Mouse (Mus musculus) embryo, embryonic 11 days (tissue): Measurements from ENCODE around the gene Psmd9.
A peak's percentile ranks its signal among the peaks of the same experiment; 100 is the strongest.

Source experiments
- DNase-seq: peaks from one replicate; pipeline ENCODE4 v3.0.0-alpha.2; 2015

Gene Psmd9

DNA sequence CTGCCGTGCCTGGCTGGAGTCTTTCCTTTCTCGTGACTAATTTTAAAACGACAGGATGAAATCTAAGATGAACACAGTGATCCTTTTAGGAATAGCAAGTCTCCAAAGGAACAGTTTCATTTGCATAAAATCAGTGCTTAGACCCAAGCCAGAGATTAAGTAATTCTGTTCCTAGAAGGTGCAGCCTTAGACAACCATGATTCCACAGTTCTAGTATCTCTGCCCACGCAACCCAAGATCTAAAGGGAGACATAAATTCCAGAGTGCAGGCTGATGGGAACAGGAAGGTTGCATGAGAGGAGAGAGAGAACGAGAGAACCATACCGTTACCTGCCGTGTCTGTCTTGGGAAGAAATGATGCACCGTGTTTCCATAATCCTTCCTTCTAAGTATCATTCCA is 91.5 kb downstream of the Psmd9 start:
- no peak for DNase-seq

DNA sequence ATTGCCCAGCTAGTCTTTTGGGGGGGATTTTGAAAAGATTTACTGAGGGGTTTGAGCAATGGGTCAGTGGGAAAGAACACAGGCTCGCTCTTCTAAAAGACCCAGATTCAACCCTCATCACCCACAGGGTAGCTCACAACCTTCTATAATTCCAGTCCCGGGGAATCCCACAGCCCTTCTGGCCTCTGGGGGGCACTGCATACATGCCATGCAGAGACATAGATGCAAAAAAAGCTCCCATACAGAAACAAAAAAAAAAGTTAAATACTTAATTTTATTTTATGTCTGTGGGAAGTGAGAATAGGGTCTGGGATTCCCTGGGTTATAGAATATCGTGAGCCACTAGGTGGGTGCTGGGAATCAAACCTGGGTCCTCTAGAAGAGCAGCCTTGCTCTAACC is 97.7 kb downstream of the Psmd9 start:
- no peak for DNase-seq

DNA sequence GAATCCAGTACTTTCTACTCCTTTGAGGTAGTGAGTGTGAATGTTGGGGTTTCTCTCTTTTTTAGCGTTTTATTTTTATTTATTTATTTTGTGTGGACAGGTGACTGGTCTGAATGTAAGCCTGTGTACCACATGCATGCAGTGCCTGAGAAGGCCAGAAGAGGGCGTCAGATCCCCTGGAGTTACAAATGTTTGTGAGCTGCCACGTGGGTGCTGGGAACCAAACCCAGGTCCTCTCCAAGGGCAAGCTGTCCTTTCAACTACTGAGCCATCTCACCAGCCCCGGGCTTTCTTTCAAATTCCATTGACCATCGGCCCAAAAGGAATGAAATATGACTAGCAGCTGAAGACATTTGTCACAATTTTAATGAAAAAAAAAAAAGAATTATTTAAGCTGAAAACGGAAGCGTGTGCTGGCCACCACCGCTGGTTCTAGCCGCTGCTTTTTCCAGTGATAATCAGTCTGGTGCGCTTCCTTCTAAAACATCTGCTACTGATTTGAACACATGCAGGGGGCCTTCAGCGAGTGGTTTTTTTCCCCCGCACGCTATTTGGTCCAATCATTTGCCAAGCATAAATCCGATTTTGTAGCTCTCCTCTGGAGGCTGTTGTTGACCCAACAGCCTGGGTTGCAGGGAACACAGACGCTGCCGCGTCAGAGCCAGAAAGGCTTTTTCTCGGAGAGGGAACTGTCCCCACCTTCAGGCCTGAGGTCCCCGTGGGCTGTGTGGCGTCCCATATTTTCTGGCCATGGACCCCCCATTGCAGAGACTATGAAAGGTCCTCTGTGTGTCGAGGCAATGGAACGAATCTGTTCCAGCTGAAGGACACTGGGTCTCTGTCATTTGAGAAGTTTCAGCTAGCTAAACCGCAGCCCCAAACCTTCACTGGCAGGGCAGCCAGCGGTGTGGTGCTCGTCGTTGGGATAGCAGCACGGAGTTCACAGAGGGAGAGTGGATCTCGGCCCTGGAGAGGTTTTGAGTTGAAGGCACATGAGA is 99.6 kb downstream of the Psmd9 start:
- DNase-seq = peak; percentile 31

DNA sequence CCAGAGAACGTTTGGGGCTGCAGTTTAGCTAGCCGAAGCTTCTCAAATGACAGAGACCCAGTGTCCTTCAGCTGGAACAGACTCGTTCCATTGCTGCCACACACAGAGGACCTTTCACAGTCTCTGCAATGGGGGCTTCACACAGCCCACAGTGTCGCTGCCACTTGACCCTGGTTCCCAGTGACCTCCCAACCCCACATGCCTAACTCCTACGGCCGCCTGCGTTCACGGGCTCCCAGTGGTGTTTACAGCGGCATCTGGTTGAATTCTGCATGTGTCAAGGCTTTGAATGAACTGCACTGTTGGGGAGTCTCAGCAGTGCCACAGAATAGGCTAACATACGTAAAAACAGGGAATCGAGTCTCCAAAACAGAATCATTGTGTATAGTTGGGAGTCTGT is 101.7 kb downstream of the Psmd9 start:
- peak; percentile 24 for DNase-seq

DNA sequence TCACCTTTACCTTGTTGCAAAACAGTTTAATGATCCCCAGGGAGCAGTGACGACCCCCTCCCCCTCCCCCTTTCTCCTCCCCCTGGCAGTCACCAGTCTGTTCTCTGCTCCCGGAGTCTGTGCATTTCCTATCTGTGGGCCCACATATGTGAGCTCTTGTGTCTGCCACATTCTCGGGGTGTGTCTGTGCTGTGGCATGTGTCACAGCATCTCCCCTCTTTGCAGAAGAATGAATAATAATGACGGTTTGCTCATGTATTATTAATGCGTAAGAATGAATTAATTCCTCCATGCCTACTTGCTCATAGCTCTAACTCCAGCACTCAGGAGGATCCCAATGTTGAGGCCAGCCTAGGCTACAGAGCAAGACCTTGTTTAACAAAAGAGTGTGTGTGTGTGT is 103.7 kb downstream of the Psmd9 start:
- DNase-seq = no peak

DNA sequence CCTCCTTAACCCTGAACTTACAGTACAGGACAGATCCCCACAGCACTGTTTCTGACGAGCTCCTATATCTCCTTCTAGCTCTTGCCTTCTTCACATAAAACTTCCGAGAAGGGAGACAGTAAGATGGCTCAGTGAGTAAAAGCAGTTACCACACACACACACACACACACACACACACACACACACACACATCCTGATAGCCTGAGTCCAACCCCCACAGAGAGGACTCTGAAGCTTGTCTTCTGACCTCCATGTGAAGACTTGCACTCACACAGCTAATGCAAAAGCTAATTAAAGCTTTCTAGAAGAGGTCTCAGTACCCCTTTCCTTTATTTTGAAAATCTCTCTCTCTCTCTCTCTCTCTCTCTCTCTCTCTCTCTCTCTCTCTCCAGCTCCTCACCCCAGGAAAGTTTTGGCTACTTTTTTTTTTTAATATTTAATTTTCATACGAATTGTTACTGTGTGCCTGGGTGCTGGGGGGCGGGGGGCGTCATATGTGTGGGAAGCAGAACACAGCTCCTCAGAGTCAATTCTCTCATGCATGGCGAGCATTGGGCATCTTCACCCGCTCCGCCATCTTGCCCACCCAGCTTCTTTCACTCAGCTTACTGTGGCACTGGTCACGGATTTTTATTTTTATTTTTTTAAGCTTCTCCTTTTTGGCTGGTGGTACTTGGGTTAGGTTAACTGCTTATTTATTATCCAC is 107.6 kb downstream of the Psmd9 start:
- no peak for DNase-seq

DNA sequence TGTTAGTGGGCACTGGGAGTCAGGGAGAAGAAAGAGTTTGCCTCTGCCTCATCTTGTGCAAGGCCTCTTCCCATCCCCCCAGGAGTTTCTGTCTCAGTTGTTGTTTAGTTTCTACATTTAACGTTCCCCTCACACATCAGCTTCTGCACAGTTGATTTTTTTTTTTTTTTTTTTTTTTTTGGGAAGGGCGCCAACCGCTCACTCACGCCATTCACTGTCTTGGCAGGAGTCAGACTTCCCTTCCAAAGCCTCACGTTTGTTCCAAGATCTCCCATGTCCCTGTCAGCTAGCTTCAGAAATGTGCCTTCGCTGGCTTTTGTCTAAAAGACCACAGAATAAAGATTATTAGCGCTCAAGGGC is 108.1 kb downstream of the Psmd9 start:
- DNase-seq = no peak

DNA sequence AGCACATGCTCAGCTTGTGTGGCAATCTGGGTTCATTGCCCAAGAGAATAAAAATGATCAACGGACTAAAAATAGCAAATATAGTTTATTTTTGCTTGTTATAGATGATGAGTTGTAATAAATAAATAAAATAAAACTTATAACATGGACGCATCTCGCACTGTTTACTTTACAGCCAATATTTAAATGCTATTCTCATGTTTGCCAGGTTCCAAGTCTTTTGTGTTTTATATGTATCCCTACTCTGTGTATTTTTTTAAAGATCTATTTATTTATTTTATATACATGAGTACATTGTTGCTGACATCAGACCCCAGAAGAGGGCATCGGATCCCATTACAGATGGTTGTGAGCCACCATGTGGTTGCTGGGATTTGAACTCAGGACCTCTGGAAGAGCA is 108.5 kb downstream of the Psmd9 start:
- no peak for DNase-seq

DNA sequence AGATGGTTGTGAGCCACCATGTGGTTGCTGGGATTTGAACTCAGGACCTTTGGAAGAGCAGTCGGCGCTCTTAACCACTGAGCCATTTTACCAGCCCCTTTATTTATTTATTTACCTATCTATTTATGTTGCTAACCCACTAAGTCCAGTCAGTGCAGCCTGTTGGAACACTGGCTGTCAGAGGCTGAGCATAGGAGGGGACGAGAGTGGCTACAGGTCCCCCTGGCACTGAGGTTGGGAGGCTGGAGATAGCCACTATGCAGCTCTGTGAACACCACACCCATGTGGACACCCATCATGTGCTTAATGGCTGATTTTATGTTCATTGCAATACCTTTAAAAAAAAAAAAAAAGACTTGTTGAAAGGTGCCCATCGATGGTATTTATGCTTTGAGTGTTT is 110.0 kb downstream of the Psmd9 start:
- no peak for DNase-seq

DNA sequence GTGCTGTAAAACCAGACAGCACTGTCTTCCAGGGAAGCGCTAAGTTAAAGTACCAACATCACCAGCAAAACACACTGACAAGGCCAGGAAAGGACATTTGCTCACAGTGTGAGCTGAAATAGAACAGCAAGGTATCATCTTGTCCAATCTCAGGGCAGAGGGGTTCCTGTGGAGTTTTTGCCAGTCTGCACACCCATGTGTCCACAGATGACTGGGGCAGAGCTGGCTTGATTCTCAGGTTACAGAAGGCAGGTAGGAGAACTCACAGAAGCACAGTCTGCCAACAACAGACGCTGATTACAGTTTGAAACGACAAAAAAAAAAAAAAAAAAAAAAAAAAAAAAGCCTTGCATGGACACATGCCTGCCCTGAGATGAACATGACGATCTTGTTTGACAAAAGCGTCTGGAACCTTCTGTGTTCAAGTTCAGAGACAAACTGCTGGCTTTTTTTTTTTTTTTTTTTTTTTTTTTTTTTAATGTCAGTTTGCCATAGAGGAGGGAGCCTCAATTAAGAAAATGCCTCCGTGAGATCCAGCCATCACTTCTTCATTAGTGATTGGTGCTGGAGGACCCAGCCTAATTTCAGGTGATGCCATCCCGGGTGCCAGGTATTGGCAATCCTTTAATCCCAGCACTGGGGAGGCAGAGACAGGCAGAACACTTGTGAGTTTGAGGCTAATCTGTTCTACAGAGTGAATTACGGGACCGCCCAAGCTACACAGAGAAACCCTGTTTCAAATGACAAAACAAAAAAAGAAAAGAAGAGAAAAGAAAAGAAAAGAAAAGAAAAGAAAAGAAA is 112.3 kb downstream of the Psmd9 start:
- DNase-seq = no peak

DNA sequence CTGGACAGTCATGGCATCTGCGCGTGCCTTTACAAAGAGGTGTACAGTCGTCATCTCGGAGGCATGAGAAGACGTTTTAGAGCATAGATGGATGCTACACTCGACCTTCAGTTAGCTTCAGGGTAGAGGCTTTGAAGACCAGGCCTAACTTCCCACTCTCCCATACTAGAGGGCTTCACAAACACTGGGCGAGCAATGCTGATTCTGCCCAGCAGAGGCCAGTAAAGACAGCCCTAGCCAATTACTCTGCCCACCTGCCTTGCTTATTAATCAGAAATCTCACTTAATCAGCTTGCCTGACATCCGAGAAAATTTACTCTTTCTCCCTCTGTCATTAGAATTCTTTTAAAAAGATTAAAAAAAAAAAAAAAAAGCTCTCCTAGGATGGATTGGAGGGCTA is 116.0 kb downstream of the Psmd9 start:
- peak; percentile 50 for DNase-seq

DNA sequence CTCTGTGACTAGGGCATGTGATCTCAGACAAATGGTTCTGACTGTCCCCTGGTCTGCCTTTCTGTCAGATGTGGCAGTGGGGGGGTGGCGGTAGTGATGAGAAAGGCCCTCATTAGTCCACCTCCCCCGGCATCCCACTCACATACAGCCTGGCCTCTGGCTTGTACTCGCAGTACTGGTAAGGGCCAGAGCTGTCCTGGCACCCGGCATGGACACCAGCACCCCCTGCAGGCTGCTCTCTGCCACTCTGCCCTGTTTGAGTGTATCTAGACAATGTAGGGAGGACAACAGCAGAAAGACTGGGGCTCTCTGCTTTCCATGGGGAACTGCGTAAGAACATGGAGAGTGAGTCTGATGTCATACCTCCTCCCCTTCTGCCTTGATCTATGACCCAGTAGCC is 118.9 kb downstream of the Psmd9 start:
- DNase-seq = no peak

DNA sequence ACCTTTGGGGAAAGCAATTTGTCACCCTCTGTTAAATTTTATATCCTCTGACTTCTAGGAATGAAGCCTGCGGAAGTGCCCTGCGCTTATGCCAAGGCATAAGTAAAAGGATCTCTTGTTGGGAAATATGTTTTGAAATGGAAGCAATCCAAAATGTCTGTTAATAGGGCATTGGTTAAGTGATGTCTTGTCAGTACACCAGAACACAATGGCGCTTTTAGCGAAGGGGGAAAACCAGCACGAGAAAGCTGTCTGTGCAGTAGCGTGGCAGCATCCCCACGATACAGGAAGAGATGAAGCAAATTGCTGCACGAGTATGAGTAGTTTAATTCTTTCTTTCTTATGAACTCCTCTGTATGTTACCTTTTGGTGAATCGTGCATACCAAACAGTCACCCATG is 125.4 kb downstream of the Psmd9 start:
- no peak for DNase-seq

DNA sequence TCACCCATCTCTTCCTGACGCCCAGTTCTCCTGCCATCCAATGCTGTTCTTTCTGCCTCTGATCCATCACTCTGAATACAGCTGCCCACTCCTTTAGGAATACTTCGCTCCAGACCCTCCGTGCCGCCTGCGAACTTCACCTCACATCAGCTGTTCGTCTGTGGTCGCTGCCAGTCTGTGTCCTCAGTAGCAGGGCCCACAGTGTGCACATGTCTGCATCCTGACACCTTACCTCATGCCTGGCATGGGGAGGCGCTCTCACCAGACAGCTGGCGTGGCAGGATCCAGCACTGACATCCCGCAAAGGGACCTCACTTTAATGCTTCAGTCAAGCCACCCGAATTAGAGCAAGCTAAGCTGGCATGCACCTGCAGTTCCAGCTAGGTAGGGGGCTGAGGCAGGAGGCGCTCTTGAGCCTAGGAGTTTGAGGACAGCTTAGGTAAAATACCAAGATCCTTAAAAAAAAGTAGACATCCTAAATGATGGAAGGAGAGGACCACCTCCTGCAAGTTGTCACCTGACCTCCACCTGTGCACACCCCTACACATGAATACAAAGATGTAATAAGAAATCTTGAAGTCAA is 127.1 kb downstream of the Psmd9 start:
- DNase-seq = no peak

DNA sequence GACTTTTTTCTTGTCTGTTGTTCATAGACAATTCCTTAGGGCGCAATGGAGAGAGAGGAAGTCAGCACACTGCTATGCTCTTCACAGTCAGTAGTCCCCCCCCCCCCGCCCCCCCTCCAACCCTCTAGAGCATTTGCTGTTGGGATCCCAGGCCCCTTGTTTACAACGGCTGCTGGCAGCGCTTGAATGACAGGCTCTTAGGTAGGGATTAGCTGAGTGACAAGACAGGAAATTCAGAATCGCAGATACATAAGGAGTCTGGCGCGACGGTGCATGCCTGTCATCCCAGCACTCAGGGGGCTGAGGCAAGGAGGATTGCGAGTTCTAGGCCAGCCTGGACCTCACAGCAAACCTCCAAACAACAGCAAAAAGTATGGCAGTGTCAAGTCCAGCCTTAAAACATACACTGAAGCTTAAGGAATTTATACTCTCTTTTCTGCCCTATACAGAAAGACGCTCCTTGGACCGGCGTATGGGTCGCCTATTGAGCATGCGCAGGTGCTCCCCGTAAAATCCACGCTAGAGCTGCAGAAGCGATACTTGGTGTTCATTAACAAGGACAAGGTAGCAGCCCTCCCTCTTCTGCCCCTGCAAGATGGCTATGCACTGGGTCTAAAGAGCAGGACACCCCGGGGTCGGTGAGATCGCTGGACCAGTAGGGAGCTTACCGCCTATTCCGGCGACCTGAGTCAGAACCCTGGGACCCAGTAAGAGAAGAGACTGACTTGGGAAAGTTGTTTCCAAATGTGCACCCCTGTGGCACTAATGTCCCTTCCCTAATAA is 128.0 kb downstream of the Psmd9 start:
- DNase-seq = no peak

DNA sequence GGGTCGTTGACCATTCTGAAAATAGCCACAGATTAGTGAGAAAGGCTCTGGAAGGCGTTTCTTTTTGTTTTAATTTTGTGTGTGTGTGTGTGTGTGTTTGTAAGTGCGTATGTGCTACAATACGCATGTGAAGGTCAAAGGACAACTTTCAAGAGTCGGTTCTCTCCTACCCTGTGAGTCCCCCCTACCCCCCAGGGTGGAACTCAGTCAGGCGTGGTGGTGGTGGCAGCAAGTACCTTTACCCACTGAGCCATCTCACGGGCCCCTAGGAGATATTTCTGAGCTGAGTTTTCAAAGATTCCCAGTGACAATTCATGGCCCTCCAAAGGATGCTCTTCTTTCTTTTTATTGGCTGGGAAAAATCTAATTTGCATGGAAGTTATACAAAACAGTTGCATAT is 128.6 kb downstream of the Psmd9 start:
- no peak for DNase-seq

DNA sequence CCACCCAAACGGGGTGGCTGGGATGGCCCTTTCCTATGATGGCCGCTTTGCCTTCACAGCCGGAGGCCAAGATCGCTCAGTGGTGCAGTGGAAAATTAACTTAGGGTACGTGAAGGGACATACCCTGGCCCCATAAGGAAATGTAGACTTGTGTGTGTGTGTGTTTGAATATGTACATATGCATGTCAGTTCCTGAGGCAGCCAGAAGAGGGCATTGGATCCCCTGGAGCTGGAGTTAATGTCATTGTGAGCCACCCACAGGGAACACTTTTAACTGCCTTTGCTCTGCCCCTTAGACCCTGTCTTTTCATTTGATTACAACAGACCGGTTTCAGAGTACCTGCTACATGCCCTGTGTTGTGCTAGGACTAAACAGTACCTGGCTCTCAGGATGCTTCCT is 129.3 kb downstream of the Psmd9 start:
- no peak for DNase-seq
